Mouse (Mus musculus) cortical plate, adult 2 months (tissue): Measurements from ENCODE around the gene Cemip. TPM values are rescaled to one million over a fixed set of nuclear protein-coding genes. Genes with fewer than 3 reads are reported as not detected.

Source experiments
- H3K27ac ChIP-seq: fragments of 200-500 bp; 2 replicates; pipeline ENCODE4 v1.5.1; 2012; ENCODE audit warnings: low read length, control low read depth, inconsistent platforms; ENCODE audit not compliant: insufficient read depth
- H3K4me1 ChIP-seq: fragments of 200-500 bp; 2 replicates; pipeline ENCODE4 v1.6.1; 2011; ENCODE audit warnings: low read length; ENCODE audit not compliant: control insufficient read depth, insufficient read depth
- H3K4me3 ChIP-seq: fragments of 200-500 bp; 2 replicates; pipeline ENCODE4 v1.5.1; 2011; ENCODE audit warnings: mild to moderate bottlenecking, low read length, control low read depth; ENCODE audit not compliant: insufficient read depth
- CTCF ChIP-seq: fragments of 200-500 bp; IDR thresholded peaks from 2 replicates; pipeline ENCODE4 v1.5.1; 2011; ENCODE audit warnings: mild to moderate bottlenecking, control low read depth, low read length; ENCODE audit not compliant: insufficient read depth; ENCODE audit errors: extremely low read depth
- POLR2A ChIP-seq: fragments of 200-500 bp; IDR thresholded peaks from 2 replicates; pipeline ENCODE4 v1.6.1; 2011; ENCODE audit warnings: mild to moderate bottlenecking, low read length, control low read depth; ENCODE audit not compliant: insufficient read depth; ENCODE audit errors: extremely low read depth
- polyA plus RNA-seq: library from polyadenylated mRNA; depleted of rRNA; stranded (reverse); fragments of >200 nt; gene quantifications from 2 replicates; pipeline ENCODE4 v1.2.3, GENCODE M21; 2012

Cemip gene
- polyA plus RNA-seq, 1 experiment = 5.8 TPM

GRCm38 (mm10) chr7:84073856-84074255 is 12.4 kb downstream of the Cemip start:
- peaks cover 2% of the 10 kb centered on the region; the same call in 1 of the 2 replicates for H3K4me1 ChIP-seq
- TF ChIP-seq CTCF = no peak
- TF ChIP-seq POLR2A = no peak
- H3K4me3 ChIP-seq = no peak overlapping the region
- no peak overlapping the region for H3K27ac ChIP-seq

- TF ChIP-seq CTCF = no peak
- TF ChIP-seq POLR2A = no peak
- H3K4me3 ChIP-seq = no peak overlapping the region
- H3K27ac ChIP-seq = no peak overlapping the region
- H3K4me1 ChIP-seq = no peaks in the 10 kb centered on the region
Measured at GRCm38 (mm10) chr7:84068931-84069330, 17.4 kb downstream of the Cemip start.

GRCm38 (mm10) chr7:84059799-84060198 is 26.5 kb downstream of the Cemip start:
- TF ChIP-seq CTCF (no peak), POLR2A (no peak)
- Histone ChIP-seq H3K27ac (no peak overlapping the region), H3K4me1 (peaks cover 3% of the 10 kb centered on the region), H3K4me3 (no peak overlapping the region)

- TF ChIP-seq POLR2A = no peak
- TF ChIP-seq CTCF = no peak
- Histone ChIP-seq H3K4me3 (no peak overlapping the region), H3K4me1 (peaks cover 3% of the 10 kb centered on the region), H3K27ac (no peak overlapping the region)
Measured at GRCm38 (mm10) chr7:84055961-84056629, 30.2 kb downstream of the Cemip start.

- Histone ChIP-seq H3K4me1 (peaks cover 2% of the 10 kb centered on the region), H3K27ac (no peak overlapping the region; the same call in 1 of the 2 replicates), H3K4me3 (no peak overlapping the region)
- TF ChIP-seq CTCF (no peak), POLR2A (no peak)
Measured at GRCm38 (mm10) chr7:84053856-84054255, 32.4 kb downstream of the Cemip start.

GRCm38 (mm10) chr7:84051423-84051822 is 34.9 kb downstream of the Cemip start:
- H3K4me1 ChIP-seq = peaks cover 2% of the 10 kb centered on the region
- no peak for TF ChIP-seq POLR2A
- no peak overlapping the region for H3K27ac ChIP-seq
- no peak overlapping the region for H3K4me3 ChIP-seq

- TF ChIP-seq POLR2A (no peak), CTCF (no peak)
Measured at GRCm38 (mm10) chr7:84045546-84045945, 40.8 kb downstream of the Cemip start.

GRCm38 (mm10) chr7:84044581-84045290 is 41.6 kb downstream of the Cemip start:
- H3K4me3 ChIP-seq = no peak overlapping the region
- no peaks in the 10 kb centered on the region for H3K4me1 ChIP-seq
- TF ChIP-seq POLR2A (no peak), CTCF (no peak)
- H3K27ac ChIP-seq = 0 out of 2 replicates have a peak overlapping the region, but pooled peaks have one; percentile 3

More at GRCm38 (mm10) chr7:84045546-84045945, 40.8 kb downstream of the Cemip start:
- no peak overlapping the region for H3K4me3 ChIP-seq
- H3K4me1 ChIP-seq = no peaks in the 10 kb centered on the region
- no peak overlapping the region for H3K27ac ChIP-seq

- Histone ChIP-seq H3K4me3 (no peak overlapping the region), H3K4me1 (no peaks in the 10 kb centered on the region), H3K27ac (no peak overlapping the region)
- no peak for TF ChIP-seq CTCF
- TF ChIP-seq POLR2A = no peak
Measured at GRCm38 (mm10) chr7:84042726-84043125, 43.6 kb downstream of the Cemip start.
